Mouse (Mus musculus): ENCODE results near the gene Stat4. TPM values are rescaled to one million over a fixed set of nuclear protein-coding genes. Genes with fewer than 3 reads are reported as not detected.
A peak's percentile ranks its signal among the peaks of the same experiment; 100 is the strongest.
"Not testable (repeated sequence)": the region's sequence is repeated elsewhere in the genome, so short reads cannot be mapped to it uniquely, and the experiment has no call there.

Gene Stat4
- polyA plus RNA-seq, 1 experiment from 2014 or later = 2.3 TPM

DNA sequence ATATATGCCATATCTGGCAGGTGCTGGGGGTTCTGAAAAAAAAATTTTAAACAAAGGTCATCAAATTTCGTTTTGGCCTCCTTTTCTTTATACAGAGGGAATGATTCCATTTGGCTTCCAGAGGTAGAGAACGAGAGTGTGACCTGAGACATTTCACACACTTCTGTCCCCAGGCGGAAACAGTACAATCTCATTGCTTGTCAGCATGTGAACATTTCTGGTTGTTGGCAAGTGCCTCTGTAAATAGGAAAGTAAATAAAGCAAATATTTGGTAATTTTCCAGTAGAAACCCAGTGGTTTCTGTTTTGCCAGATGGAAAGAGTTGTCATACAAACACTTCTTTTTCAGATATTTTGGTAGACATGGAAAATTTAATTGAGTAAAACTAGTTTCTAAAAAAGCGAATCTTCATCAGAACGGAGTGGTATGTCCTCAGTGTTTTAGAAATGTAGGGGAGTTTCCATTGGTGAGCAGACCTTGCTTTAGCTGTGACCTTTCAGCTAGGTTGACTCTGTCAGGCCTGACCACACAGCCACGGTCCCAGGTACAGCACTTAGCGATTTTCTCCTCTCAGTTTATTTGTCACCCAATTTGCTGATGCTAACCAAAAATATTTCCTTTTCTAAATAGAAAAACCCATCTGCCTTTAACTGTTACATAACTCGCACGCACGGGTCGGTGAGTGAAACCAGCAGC is 53.6 kb downstream of the Stat4 start:
- H3K9ac ChIP-seq (ENCODE audit: low read length) = no peak overlapping the region
- no peaks in the 10 kb centered on the region; the same call in 1 of the 2 replicates for H3K4me1 ChIP-seq (replicated peaks; ENCODE audit: control insufficient read depth, insufficient read depth, low read length)
- ATAC-seq (ENCODE audit: low read depth) = no peak
- no peaks in the 10 kb centered on the region for H3K36me3 ChIP-seq (ENCODE audit: control insufficient read depth, insufficient read depth, low read length)
- no peaks in the 10 kb centered on the region for H3K27me3 ChIP-seq (ENCODE audit: control insufficient read depth, insufficient read depth, low read depth, low read length)
- WGBS = 59% methylated on average over 11 of the region's 11 CpGs
- no peak overlapping the region for H3K4me3 ChIP-seq (ENCODE audit: low read length)
- H3K9me3 ChIP-seq (ENCODE audit: control insufficient read depth, low read length) = no peaks in the 10 kb centered on the region; the same call in 1 of the 2 replicates
- H3K27ac ChIP-seq (ENCODE audit: low read length) = no peak overlapping the region
- no peak overlapping the region for H3K4me2 ChIP-seq (ENCODE audit: low read depth, low read length)

DNA sequence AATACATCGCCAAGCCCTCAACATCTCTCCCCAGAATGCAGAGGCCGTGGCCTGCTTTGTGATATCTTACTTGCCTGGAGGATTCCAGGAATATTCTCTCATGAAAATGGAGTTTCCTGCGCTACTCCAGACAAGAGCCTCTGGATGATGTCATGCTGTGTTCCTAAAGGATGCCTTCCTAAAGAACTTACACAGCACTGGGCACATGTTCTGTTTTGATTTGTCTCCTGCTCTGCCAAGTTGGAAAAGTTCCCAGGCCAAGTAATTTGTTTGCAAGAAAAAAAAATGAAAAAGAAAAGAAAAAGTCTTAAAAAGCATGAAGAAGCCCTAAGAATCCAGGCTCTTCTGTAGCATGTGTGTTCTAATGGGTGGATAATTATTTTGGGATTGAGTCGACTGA is 56.2 kb downstream of the Stat4 start:
- Histone ChIP-seq H3K27ac (ENCODE audit: low read length) (no peak overlapping the region), H3K9ac (ENCODE audit: low read length) (no peak overlapping the region), H3K36me3 (ENCODE audit: control insufficient read depth, insufficient read depth, low read length) (no peaks in the 10 kb centered on the region), H3K4me1 (replicated peaks; ENCODE audit: control insufficient read depth, insufficient read depth, low read length) (no peaks in the 10 kb centered on the region; the same call in 1 of the 2 replicates), H3K4me2 (ENCODE audit: low read depth, low read length) (no peak overlapping the region), H3K27me3 (ENCODE audit: control insufficient read depth, insufficient read depth, low read depth, low read length) (no peaks in the 10 kb centered on the region), H3K9me3 (ENCODE audit: control insufficient read depth, low read length) (no peaks in the 10 kb centered on the region), H3K4me3 (ENCODE audit: low read length) (no peak overlapping the region)
- WGBS = 51% methylated on average over 4 of the region's 4 CpGs
- peak; percentile 36; the same call in 1 of the 2 replicates for ATAC-seq (ENCODE audit: low read depth)

DNA sequence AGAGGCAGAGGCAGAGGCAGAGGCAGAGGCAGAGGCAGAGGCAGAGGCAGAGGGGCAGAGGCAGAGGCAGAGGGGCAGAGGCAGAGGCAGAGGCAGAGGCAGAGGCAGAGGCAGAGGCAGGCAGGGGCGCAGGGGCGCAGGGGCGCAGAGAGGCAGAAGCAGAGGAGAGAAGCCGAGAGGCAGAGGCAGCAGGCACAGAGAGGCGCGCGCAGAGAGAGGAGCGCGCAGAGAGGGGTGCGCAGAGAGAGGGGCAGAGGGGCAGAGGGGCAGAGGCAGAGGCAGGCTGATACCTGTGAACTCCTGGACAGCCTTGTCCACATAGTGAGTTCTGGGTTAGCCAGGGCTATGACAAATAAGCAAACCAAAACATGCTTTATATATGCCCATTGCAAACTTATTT is 59.9 kb downstream of the Stat4 start:
- not testable (repeated sequence) for H3K9me3 ChIP-seq (ENCODE audit: control insufficient read depth, low read length); H3K4me3 ChIP-seq (ENCODE audit: low read length); H3K9ac ChIP-seq (ENCODE audit: low read length); ATAC-seq (ENCODE audit: low read depth); H3K36me3 ChIP-seq (ENCODE audit: control insufficient read depth, insufficient read depth, low read length); H3K4me1 ChIP-seq (replicated peaks; ENCODE audit: control insufficient read depth, insufficient read depth, low read length); H3K4me2 ChIP-seq (ENCODE audit: low read depth, low read length); H3K27ac ChIP-seq (ENCODE audit: low read length); H3K27me3 ChIP-seq (ENCODE audit: control insufficient read depth, insufficient read depth, low read depth, low read length)
- 92% methylated on average over 10 of the region's 10 CpGs for WGBS

DNA sequence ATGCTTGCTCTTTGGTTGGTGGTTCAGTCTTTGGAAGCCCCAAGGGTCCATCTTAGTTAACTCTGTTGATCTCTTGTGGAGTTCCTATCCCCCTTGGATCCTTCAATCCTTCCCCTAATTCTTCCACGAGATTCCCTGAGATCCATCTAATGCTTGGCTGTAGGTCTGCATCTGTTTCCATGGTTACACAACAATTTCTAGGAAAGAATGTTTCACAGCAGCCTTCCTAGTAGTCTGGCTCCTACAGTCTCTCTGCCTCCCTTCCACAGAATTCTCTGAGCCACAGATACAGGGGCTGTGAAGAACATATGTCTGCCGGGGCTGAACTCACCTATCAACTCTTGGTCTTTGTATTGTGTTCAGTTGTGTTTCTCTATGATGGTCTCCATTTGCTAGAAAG is 61.8 kb downstream of the Stat4 start:
- Histone ChIP-seq H3K27me3 (ENCODE audit: control insufficient read depth, insufficient read depth, low read depth, low read length) (no peaks in the 10 kb centered on the region), H3K4me1 (replicated peaks; ENCODE audit: control insufficient read depth, insufficient read depth, low read length) (no peaks in the 10 kb centered on the region), H3K9me3 (ENCODE audit: control insufficient read depth, low read length) (no peaks in the 10 kb centered on the region), H3K4me2 (ENCODE audit: low read depth, low read length) (no peak overlapping the region), H3K36me3 (ENCODE audit: control insufficient read depth, insufficient read depth, low read length) (no peaks in the 10 kb centered on the region), H3K9ac (ENCODE audit: low read length) (no peak overlapping the region), H3K4me3 (ENCODE audit: low read length) (no peak overlapping the region), H3K27ac (ENCODE audit: low read length) (no peak overlapping the region)
- no peak for ATAC-seq (ENCODE audit: low read depth)
- 54% methylated on average over 2 of the region's 2 CpGs for WGBS

DNA sequence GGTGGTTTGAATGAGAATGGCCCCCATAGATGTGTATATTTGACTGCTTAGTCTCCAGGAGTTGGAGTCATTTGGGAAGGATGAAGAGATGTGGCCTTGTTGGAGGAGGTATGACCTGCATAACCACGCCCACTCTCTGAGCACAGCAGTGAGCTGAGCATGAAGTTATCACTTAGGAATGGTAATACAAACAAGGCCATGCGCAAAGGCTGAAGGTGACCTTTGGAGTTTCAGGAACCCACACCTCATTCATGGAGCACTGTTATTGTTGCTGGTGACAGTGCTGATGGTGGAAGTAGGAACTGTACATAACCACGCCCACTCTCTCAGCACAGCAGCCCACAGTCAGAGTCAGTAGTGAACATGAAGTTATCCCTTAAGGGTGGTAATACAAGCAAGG is 62.9 kb downstream of the Stat4 start:
- WGBS = 84% methylated on average over 3 of the region's 3 CpGs
- H3K4me3 ChIP-seq (ENCODE audit: low read length) = no peak overlapping the region
- H3K9me3 ChIP-seq (ENCODE audit: control insufficient read depth, low read length) = no peaks in the 10 kb centered on the region
- no peak overlapping the region for H3K27ac ChIP-seq (ENCODE audit: low read length)
- no peak for ATAC-seq (ENCODE audit: low read depth)
- no peak overlapping the region for H3K4me2 ChIP-seq (ENCODE audit: low read depth, low read length)
- no peaks in the 10 kb centered on the region for H3K4me1 ChIP-seq (replicated peaks; ENCODE audit: control insufficient read depth, insufficient read depth, low read length)
- no peak overlapping the region for H3K9ac ChIP-seq (ENCODE audit: low read length)
- H3K27me3 ChIP-seq (ENCODE audit: control insufficient read depth, insufficient read depth, low read depth, low read length) = no peaks in the 10 kb centered on the region
- no peaks in the 10 kb centered on the region for H3K36me3 ChIP-seq (ENCODE audit: control insufficient read depth, insufficient read depth, low read length)

DNA sequence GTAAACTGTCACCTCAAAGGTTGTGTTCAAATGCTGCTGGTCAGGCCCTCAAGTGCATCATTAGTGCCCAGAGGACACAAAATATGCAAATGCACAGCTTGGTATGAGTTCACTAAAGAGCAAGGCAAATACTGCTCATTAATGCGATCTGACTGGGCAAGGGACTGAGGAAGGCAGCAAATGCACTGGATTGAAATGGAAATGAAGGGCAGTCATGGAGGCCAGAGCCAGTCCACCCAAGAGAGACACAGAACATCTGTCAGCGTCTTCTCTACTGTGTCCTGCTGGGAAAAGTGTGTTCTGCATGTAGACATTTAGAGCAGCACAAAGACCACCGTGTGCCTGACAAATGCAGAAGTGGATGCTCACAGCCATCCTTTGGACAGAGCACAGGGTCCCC is 64.6 kb downstream of the Stat4 start:
- ATAC-seq (ENCODE audit: low read depth) = no peak
- Histone ChIP-seq H3K4me3 (ENCODE audit: low read length) (no peak overlapping the region), H3K27ac (ENCODE audit: low read length) (no peak overlapping the region), H3K9me3 (ENCODE audit: control insufficient read depth, low read length) (no peaks in the 10 kb centered on the region), H3K9ac (ENCODE audit: low read length) (no peak overlapping the region), H3K36me3 (ENCODE audit: control insufficient read depth, insufficient read depth, low read length) (no peaks in the 10 kb centered on the region), H3K4me1 (replicated peaks; ENCODE audit: control insufficient read depth, insufficient read depth, low read length) (no peaks in the 10 kb centered on the region), H3K27me3 (ENCODE audit: control insufficient read depth, insufficient read depth, low read depth, low read length) (no peaks in the 10 kb centered on the region), H3K4me2 (ENCODE audit: low read depth, low read length) (no peak overlapping the region)
- 80% methylated on average over 3 of the region's 3 CpGs for WGBS

DNA sequence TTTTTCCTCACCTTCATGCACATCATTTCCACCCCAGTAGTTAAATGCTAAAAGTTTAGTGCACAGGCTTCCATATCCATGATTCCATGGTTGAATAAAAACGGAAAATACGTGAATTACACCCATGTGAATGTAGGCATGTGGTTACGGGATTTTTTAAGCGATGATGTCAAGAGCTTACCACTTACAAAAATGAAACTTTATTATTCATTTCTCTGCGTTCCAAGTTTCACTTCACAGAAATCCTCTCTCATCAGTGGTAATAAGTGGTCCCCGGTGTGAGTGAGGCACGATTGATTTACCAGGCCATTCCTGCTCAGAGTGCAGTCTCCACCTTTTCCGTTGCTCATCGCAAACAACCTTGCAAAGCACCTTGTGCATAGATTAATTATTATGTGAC is 66.0 kb downstream of the Stat4 start:
- no peak overlapping the region for H3K9ac ChIP-seq (ENCODE audit: low read length)
- 86% methylated on average over 9 of the region's 9 CpGs for WGBS
- no peak overlapping the region for H3K4me3 ChIP-seq (ENCODE audit: low read length)
- H3K9me3 ChIP-seq (ENCODE audit: control insufficient read depth, low read length) = no peaks in the 10 kb centered on the region
- no peak for ATAC-seq (ENCODE audit: low read depth)
- H3K27ac ChIP-seq (ENCODE audit: low read length) = no peak overlapping the region
- no peak overlapping the region for H3K4me2 ChIP-seq (ENCODE audit: low read depth, low read length)
- H3K36me3 ChIP-seq (ENCODE audit: control insufficient read depth, insufficient read depth, low read length) = no peaks in the 10 kb centered on the region
- H3K27me3 ChIP-seq (ENCODE audit: control insufficient read depth, insufficient read depth, low read depth, low read length) = no peaks in the 10 kb centered on the region
- no peaks in the 10 kb centered on the region for H3K4me1 ChIP-seq (replicated peaks; ENCODE audit: control insufficient read depth, insufficient read depth, low read length)

DNA sequence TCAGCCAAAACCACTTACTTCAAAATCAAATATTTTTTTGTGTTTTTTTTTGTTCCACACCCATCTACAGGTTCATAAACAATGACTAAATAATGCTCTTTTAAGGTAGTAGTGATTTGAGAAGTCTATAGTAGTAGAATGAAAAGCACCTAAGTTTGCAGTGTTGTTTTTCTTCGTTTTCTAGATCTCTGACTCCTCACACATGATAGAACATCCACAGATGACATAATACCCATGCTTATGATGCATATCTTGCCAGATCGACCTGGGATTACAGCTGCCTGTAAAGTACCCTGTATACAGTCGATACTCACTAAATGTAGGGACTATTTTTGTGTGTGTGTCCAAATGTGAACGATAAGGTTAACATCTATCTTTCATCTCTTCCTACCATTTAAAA is 69.0 kb downstream of the Stat4 start:
- H3K27me3 ChIP-seq (ENCODE audit: control insufficient read depth, insufficient read depth, low read depth, low read length) = no peaks in the 10 kb centered on the region
- H3K4me3 ChIP-seq (ENCODE audit: low read length) = no peak overlapping the region
- no peak overlapping the region for H3K4me2 ChIP-seq (ENCODE audit: low read depth, low read length)
- ATAC-seq (ENCODE audit: low read depth) = no peak
- 73% methylated on average over 4 of the region's 4 CpGs for WGBS
- H3K27ac ChIP-seq (ENCODE audit: low read length) = no peak overlapping the region
- H3K9ac ChIP-seq (ENCODE audit: low read length) = no peak overlapping the region
- no peaks in the 10 kb centered on the region for H3K4me1 ChIP-seq (replicated peaks; ENCODE audit: control insufficient read depth, insufficient read depth, low read length)
- H3K36me3 ChIP-seq (ENCODE audit: control insufficient read depth, insufficient read depth, low read length) = no peaks in the 10 kb centered on the region
- H3K9me3 ChIP-seq (ENCODE audit: control insufficient read depth, low read length) = no peaks in the 10 kb centered on the region

DNA sequence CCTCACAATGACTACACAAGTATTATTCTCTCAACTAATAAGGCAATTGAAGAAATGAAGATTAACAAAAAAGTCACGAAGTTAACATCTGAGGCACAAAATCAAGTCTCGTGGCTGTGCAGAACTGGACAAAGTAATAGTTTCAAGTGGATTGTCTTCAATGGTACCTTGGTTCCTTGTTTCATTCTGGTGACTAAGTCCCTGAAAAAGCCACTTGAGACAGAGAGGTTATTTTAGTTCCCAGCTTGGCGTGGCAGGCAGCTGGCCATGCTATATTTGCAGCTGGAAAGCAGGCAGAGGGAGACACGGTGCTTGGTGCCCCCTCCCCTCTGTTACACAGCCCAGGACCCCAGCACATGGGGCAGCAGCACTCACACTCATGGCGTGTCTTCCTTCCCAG is 70.2 kb downstream of the Stat4 start:
- H3K27ac ChIP-seq (ENCODE audit: low read length) = no peak overlapping the region
- H3K36me3 ChIP-seq (ENCODE audit: control insufficient read depth, insufficient read depth, low read length) = no peaks in the 10 kb centered on the region
- H3K9me3 ChIP-seq (ENCODE audit: control insufficient read depth, low read length) = no peaks in the 10 kb centered on the region
- H3K4me1 ChIP-seq (replicated peaks; ENCODE audit: control insufficient read depth, insufficient read depth, low read length) = no peaks in the 10 kb centered on the region
- no peaks in the 10 kb centered on the region for H3K27me3 ChIP-seq (ENCODE audit: control insufficient read depth, insufficient read depth, low read depth, low read length)
- 64% methylated on average over 5 of the region's 5 CpGs for WGBS
- H3K4me2 ChIP-seq (ENCODE audit: low read depth, low read length) = no peak overlapping the region
- no peak for ATAC-seq (ENCODE audit: low read depth)
- no peak overlapping the region for H3K9ac ChIP-seq (ENCODE audit: low read length)
- H3K4me3 ChIP-seq (ENCODE audit: low read length) = no peak overlapping the region

DNA sequence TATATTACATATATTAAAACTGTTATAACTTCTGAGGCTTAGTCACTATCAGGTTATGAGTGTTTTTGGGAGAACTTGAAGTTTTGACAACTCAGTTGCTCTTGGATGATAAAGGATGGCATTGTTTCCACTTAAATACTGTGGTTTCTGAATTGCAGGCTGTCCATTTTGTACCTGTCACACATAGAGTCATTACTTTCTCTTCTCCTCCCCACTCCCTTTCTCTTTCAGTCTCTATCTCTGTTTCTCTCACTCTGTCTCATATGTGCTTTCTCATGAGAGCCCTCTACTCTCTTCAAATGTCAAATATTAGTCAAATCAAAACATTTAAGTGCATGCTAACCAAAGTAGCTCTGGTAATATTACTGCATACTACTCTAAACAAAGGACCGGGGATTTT is 79.3 kb downstream of the Stat4 start:
- 48% methylated on average over 1 of the region's 1 CpGs for WGBS

More for the DNA sequence above, 79.3 kb downstream of the Stat4 start:
- Histone ChIP-seq H3K4me1 (replicated peaks; ENCODE audit: control insufficient read depth, insufficient read depth, low read length) (peaks cover 3% of the 10 kb centered on the region), H3K27ac (ENCODE audit: low read length) (no peak overlapping the region), H3K4me2 (ENCODE audit: low read depth, low read length) (no peak overlapping the region), H3K36me3 (ENCODE audit: control insufficient read depth, insufficient read depth, low read length) (no peaks in the 10 kb centered on the region), H3K9me3 (ENCODE audit: control insufficient read depth, low read length) (no peaks in the 10 kb centered on the region), H3K9ac (ENCODE audit: low read length) (no peak overlapping the region), H3K4me3 (ENCODE audit: low read length) (no peak overlapping the region), H3K27me3 (ENCODE audit: control insufficient read depth, insufficient read depth, low read depth, low read length) (no peaks in the 10 kb centered on the region)
- ATAC-seq (ENCODE audit: low read depth) = no peak; the same call in 1 of the 2 replicates
